Mouse (Mus musculus) thymus, postnatal 10 days (tissue): ENCODE measurements around the gene Rnase11.

Experiments
- DNase-seq, 2 experiments: peaks; one replicate each; pipeline ENCODE4 v3.0.0; 2021; ENCODE audit warnings: low spot score in 2 of 2

Rnase11 gene

GRCm38 (mm10) chr14:51050063-51050462, at the start of gene Rnase11:
Gene Rnase11, minus strand, starts transcription at chr14:51050163.
- DNase-seq, result no peak

- no peak for DNase-seq
Measured at GRCm38 (mm10) chr14:51098921-51099320, 49.0 kb upstream of the Rnase11 start.

GRCm38 (mm10) chr14:51098300-51098699, 48.3 kb upstream of the Rnase11 start:
- peak; percentile 59 to 74 for DNase-seq

- DNase-seq, result no peak
Measured at GRCm38 (mm10) chr14:51095736-51096524, 46.0 kb upstream of the Rnase11 start.

GRCm38 (mm10) chr14:51094921-51095320, 45.0 kb upstream of the Rnase11 start:
- no peak for DNase-seq

- DNase-seq, result no peak
Measured at GRCm38 (mm10) chr14:51094096-51094875, 44.3 kb upstream of the Rnase11 start.

GRCm38 (mm10) chr14:51093496-51093895, 43.5 kb upstream of the Rnase11 start:
- no peak for DNase-seq

GRCm38 (mm10) chr14:51092073-51092620, 42.2 kb upstream of the Rnase11 start:
- DNase-seq, result no peak

GRCm38 (mm10) chr14:51090921-51091900, 41.2 kb upstream of the Rnase11 start, which contains the start of the genes Rnase4 and Ang:
Gene Rnase4, plus strand, starts transcription at chr14:51091077.
Gene Ang, plus strand, starts transcription at chr14:51091150.
- DNase-seq, result peak in 1 of 2 experiments; percentile 44

GRCm38 (mm10) chr14:51090077-51090781, 40.3 kb upstream of the Rnase11 start:
- DNase-seq, result peak; percentile 77 to 86

- DNase-seq, result no peak
Measured at GRCm38 (mm10) chr14:51089674-51090076, 39.7 kb upstream of the Rnase11 start.

GRCm38 (mm10) chr14:51088970-51089673, 39.2 kb upstream of the Rnase11 start:
- peak; percentile 93 to 97 for DNase-seq

- peak; percentile 75 to 81 for DNase-seq
Measured at GRCm38 (mm10) chr14:51088166-51088969, 38.4 kb upstream of the Rnase11 start.

- DNase-seq, result no peak
Measured at GRCm38 (mm10) chr14:51087762-51088161, 37.8 kb upstream of the Rnase11 start.

GRCm38 (mm10) chr14:51085911-51086310, 35.9 kb upstream of the Rnase11 start:
- DNase-seq, result no peak

GRCm38 (mm10) chr14:51085086-51085485, 35.1 kb upstream of the Rnase11 start:
- no peak for DNase-seq

GRCm38 (mm10) chr14:51083805-51084204, 33.8 kb upstream of the Rnase11 start:
- DNase-seq, result no peak

- peak; percentile 36 to 60 for DNase-seq
Measured at GRCm38 (mm10) chr14:51082599-51083581, 32.9 kb upstream of the Rnase11 start.
